Mouse (Mus musculus): ENCODE results near the gene Tspan8.

DNA sequence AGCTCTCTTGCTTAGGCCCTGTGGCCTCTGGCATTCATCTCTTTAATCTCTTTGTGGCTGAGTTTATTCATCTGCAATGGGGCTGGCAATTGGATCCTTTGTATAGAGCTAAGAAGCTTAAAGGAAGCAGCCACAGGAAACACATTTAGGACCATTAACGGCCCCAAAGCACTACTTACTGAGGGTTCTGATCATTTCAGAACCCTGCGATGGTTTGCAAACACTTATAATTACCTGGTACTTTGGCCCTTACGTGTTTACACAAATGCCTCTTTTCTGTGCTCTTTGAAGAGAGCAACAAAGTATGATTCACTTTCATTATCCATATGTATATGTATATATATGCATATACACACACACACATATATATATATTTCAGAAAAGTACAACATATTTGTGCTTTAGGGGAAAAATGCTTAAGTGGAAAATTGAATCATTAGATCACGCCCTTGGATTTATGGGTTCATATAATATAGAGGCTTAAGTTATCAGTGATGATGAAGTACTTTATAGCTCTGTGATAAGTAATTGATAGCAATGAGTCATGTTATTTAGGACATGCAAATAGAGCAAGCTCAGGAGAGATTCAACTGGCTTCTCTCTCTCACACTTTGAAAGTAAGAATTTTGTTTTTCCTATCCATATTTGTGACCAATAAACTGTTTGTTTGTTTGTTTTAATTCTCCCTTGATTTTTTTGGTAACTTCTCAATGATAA is 20.4 kb upstream of the Tspan8 start:
- TF ChIP-seq POLR2A (IDR thresholded peaks at IDR 0.05; ENCODE audit: insufficient read depth, low read depth, low read length) (no peak), CTCF (IDR thresholded peaks at IDR 0.05; ENCODE audit: insufficient read depth, low read depth, low read length) (no peak)

Data from olfactory bulb, adult 2 months (tissue).